Mouse (Mus musculus) MEL (cell line): Measurements from ENCODE around the gene Sorbs2.

Experiments used
- CTCF ChIP-seq, 3 experiments: IDR thresholded peaks in 2 of 3; conservative IDR thresholded peaks in 1 of 3; 2 replicates each; pipeline ENCODE4 v1.5.1; 2011 to 2012; ENCODE audit warnings: low read length in 3 of 3, low read depth in 2 of 3, mild to moderate bottlenecking in 2 of 3, improper control_type of control experiment in 1 of 3, inconsistent platforms in 1 of 3, mixed read lengths in 1 of 3, moderate library complexity in 1 of 3; ENCODE audit not compliant: control insufficient read depth in 1 of 3, insufficient read depth in 1 of 3, poor library complexity in 1 of 3, severe bottlenecking in 1 of 3
- GABPA ChIP-seq: IDR thresholded peaks from 2 replicates; pipeline ENCODE4 v1.6.1; 2012; ENCODE audit warnings: low read depth, mild to moderate bottlenecking, inconsistent platforms, low read length, improper control_type of control experiment, moderate library complexity
- HCFC1 ChIP-seq: IDR thresholded peaks from 2 replicates; pipeline ENCODE4 v1.6.1; 2012; ENCODE audit warnings: low read depth, mild to moderate bottlenecking, inconsistent platforms, low read length, improper control_type of control experiment, moderate library complexity
- JUND ChIP-seq: IDR thresholded peaks from 2 replicates; pipeline ENCODE4 v1.6.1; 2011; ENCODE audit warnings: low read depth, mild to moderate bottlenecking, improper control_type of control experiment, low read length
- POLR2A ChIP-seq, 2 experiments: IDR thresholded peaks; 2 replicates each; pipeline ENCODE4 v1.6.1; 2011 to 2012; ENCODE audit warnings: low read length in 2 of 2, mild to moderate bottlenecking in 2 of 2, control low read depth in 1 of 2, improper control_type of control experiment in 1 of 2, low read depth in 1 of 2, moderate library complexity in 1 of 2; ENCODE audit not compliant: control insufficient read depth in 1 of 2, insufficient read depth in 1 of 2, poor library complexity in 1 of 2
- TAL1 ChIP-seq: IDR thresholded peaks from 2 replicates; pipeline ENCODE4 v1.6.1; 2012; ENCODE audit warnings: mild to moderate bottlenecking, inconsistent platforms, low read length, moderate library complexity, mixed read lengths
- UBTF ChIP-seq: IDR thresholded peaks from 2 replicates; pipeline ENCODE4 v1.6.1; 2012; ENCODE audit warnings: low read depth, mild to moderate bottlenecking, inconsistent platforms, low read length, improper control_type of control experiment, moderate library complexity, borderline replicate concordance; ENCODE audit not compliant: insufficient read depth

DNA sequence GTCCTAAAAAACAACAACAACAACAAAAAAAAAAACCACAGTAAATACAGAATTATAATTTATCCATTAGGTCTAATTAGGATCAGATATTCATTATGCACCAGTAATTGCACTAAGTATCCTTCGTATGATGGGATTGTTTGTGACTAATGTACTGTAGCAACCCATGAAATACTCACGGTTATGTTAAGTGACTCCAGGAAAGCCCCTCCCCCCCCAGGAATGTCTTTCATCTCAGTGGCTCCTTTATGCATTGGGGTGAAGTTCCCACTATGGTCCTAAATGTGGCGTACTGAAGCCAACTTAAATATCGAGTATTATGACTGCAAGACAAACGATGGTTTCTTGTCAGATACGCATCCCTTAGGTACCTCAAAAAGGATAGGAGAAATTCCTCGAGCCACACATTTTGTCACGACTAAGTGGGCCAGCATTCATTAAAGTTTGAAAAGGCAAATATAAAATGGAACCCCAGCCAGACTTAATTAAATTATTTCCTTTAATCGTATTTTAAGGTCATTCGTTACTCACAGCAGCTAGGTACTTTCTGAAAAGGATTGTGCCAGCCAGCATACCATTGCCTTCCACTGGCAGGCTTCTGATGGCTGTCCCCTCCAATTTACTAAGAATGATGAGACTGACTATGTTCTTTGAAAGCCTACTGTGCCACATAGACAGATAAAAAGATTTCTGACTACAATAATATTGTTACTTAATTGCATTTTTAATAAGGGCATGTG, 169.7 kb downstream of the Sorbs2 start:
- TF ChIP-seq HCFC1 (no peak), CTCF (IDR thresholded peaks at IDR 0.05 in 2 of 3, conservative IDR thresholded peaks at IDR 0.05 in 1 of 3; ENCODE audit: control insufficient read depth in 1 of 3, insufficient read depth in 1 of 3, low read depth in 2 of 3, low read length in 3 of 3, poor library complexity in 1 of 3, severe bottlenecking in 1 of 3) (no peak), POLR2A (IDR thresholded peaks at IDR 0.05; ENCODE audit: control insufficient read depth in 1 of 2, insufficient read depth in 1 of 2, low read depth in 1 of 2, low read length in 2 of 2, poor library complexity in 1 of 2) (no peak), UBTF (no peak), GABPA (no peak), TAL1 (no peak), JUND (no peak)
